Mouse (Mus musculus) neutrophil, adult 5-6 weeks (primary cell): ENCODE data around the gene Atad5. TPM values are rescaled to one million over a fixed set of nuclear protein-coding genes. Genes with fewer than 3 reads are reported as not detected.

Source experiments
- ATAC-seq: fragments of 151-379, 151-347 bp; 2 replicates; pipeline ENCODE4 v1.8.0; 2017; ENCODE audit warnings: mild to moderate bottlenecking, moderate TSS enrichment; ENCODE audit not compliant: insufficient number of reproducible peaks, poor library complexity, low FRiP score, severe bottlenecking; ENCODE audit errors: extremely low read depth
- total RNA-seq: library from RNA; stranded (forward); fragments of 200-1000 nt; gene quantifications from 2 replicates; pipeline ENCODE4 v1.2.3, GENCODE M21; 2017

The Atad5 gene
- total RNA-seq, 1 experiment from 2014 or later, result 4.3 TPM

GRCm38 (mm10) chr11:80080381-80080825, 8.8 kb upstream of the Atad5 start:
- no peak for ATAC-seq

GRCm38 (mm10) chr11:80080826-80081728, 8.1 kb upstream of the Atad5 start, which contains the start of gene Crlf3:
Gene Crlf3, minus strand, starts transcription at chr11:80080991.
- ATAC-seq, result peak; percentile 83

GRCm38 (mm10) chr11:80081786-80082319, 7.3 kb upstream of the Atad5 start:
- no peak for ATAC-seq

- peak; percentile 58 for ATAC-seq
These were observed 3.7 kb upstream of the Atad5 start for GRCm38 (mm10) chr11:80085356-80086055.

DNA sequence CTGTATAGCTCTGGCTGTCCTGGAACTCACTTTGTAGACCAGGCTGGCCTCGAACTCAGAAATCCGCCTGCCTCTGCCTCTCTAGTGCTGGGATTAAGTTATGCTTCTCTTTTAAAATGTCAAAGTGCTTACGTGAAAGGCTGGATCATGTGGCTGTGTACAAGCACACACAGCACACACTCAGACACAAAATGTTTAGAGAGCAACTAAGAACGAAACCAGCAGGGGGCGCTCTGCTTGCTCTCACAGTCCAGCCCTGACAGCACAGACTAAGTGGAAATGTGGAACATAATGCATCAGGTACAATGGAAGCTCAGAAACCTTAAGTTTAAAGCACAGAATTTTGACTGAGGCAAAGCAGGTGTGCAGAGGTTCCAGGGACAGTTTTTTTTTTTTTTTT, 2.4 kb upstream of the Atad5 start:
- ATAC-seq, result peak; percentile 85

DNA sequence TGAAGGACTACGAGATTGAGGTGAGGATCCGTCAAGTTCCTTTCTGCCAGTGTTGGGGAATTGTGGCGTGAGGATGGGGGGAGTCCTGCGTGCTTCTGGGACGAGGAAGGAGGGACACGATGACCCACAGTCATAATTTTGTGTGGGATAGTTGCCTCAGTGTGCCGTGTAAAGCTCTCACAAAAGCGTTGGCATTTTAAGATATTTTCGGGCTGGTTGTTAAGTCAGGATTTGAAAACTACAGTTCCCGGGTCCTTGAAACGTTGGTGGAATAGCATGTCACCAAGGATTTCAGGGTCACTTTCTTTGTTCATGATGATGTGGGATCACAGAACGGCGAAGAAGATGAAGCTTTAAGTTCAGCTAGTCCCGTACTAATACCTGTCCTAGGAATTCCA, 616 bp downstream of the Atad5 start:
- no peak for ATAC-seq

GRCm38 (mm10) chr11:80090555-80091164, 1.5 kb downstream of the Atad5 start:
- ATAC-seq, result no peak

DNA sequence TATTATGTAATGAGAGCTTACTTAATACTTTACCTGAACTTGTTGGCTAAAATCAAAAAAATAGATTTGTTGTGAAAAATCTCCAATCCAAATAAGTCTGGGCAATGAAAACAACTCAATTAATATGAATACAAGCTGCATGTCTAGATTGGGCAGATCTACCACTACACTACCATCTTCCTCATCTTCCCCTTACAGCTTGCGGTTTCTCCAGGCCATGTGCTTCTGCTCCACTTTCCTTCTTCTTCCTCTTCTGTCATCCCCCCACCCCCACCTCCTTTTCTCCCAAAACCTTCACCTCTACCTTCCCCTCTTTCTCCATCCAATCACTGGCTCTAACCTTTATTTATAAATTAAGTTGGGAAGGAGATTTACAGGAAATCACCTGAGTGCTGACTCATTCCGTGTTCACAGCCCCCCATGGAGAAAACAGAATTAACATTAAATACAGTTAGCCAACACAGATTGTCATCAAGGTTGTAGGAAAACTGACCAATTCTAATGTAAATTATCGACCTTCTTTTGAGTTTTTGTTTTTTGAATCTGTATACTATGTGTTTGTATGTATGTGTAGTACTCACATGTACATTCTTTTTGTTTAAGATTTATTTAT, 9.3 kb downstream of the Atad5 start:
- ATAC-seq, result no peak

DNA sequence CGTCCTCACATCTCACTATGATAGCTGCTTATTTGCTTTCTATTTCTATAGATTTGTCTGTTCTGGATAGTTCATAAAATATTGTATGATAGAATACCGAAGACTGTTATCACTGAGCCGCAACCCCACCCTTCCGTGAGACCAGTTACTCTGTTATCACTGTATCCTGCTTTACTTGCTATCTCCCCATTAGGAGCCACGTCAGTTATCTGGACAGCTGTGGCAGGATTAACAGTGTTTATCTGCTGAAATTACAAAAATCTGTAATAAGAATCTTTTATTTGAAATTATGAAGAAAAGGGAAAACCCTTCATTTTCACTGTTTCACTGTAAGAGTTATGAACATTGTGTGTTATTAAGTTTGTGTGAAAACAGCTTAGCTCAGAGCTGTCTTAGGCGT, 12.1 kb downstream of the Atad5 start:
- ATAC-seq, result no peak

DNA sequence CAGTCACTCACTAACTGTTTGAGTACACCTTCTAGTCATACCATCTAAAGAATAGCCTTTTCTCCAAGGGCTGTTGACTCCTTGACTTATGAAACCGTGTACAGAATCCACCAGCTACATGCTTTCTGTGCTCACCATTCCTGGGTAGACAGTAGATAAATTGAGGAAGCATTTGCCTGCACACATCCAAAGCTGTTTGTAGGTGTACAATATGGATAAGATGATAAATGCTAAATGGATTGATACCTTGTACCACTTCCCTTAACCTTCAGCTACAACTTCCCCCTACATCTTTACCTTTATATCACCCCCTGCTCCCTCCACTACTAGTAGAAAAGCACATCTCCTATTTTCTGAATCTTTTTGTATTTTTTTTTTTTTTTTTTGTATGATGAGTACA, 15.2 kb downstream of the Atad5 start:
- no peak for ATAC-seq

GRCm38 (mm10) chr11:80116411-80116810, 27.2 kb downstream of the Atad5 start:
- ATAC-seq, result no peak

DNA sequence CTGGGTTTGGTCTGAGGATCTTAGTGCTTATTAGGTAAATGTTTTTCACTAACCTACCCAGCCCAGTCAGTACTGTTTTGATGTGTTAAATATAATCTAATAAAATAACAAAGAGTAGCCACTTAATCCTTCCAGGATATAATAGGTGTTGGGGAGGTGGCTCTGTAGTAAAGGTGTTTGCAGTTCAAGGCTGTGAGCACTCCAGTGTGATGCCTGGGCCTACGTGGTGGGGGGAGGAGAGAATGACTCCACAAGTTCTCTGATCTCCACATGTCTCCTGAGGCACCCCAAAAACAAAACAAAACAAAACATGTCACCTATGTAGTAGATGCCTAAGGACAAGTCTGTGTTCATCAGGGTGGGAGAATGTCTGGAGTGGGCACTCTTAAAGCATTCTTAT, 42.9 kb downstream of the Atad5 start:
- no peak for ATAC-seq

- no peak for ATAC-seq
These were observed 45.5 kb downstream of the Atad5 start for GRCm38 (mm10) chr11:80134744-80135143.

- ATAC-seq, result no peak
These were observed 46.9 kb downstream of the Atad5 start for GRCm38 (mm10) chr11:80135954-80136683.

GRCm38 (mm10) chr11:80136786-80137185, 47.6 kb downstream of the Atad5 start:
- ATAC-seq, result no peak

GRCm38 (mm10) chr11:80137773-80138172, 48.6 kb downstream of the Atad5 start:
- no peak for ATAC-seq

DNA sequence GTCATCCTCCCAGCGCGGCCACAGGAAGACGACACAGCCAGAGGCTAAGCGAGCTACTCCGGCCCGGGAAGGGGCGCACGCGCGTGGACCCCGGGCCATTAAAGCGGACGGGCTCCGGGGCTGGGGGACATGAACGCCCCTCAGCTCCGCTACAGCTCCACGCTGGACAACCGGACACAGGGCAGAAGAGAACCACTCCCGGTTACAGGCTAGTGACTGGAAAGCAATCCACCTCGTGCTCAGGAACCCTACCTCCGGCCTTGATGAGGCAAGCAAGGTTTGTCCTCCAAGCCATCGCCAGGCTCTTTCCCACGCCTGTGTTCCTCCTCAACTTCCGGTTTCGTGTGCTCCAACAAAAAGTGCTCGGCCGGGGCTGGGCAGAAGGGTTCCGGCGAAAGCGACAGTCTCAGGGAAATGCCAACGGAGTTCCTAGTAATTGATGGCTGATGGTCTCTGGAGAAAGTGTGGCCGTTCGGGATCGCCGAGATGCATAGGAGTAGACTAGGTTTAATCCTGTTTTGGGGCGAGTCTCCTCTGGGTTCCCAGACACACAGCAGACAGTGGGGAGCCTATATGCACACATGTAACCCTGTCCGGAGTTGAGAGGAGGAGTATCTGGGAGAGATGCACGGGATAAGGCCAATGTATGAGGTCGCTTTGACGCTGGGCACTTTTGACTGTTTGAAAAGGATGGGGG, 52.8 kb downstream of the Atad5 start, which contains the start of gene Tefm:
TSS of gene Tefm (minus strand) at position 351 of the 697 bp plus-strand sequence.
- ATAC-seq, result peak; percentile 69

DNA sequence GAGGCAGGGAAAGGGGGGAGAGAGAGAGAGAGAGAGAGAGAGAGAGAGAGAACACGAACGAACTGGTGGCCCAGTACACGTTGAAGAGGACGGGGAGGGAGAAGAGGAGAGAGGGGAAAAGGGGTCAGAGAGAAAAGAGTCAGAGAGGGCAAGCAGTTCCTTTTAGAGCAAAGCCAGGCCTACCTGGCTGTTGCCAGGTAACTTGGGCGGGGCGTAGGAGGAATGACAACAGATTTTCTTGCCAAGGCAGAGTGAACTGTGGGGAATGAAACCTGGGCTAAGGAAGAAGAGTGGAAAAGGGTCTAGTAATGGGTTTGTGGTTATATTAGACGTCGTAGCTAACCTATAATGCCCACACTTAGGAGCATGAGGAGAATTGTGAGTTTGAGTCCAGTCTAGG, 53.7 kb downstream of the Atad5 start:
- ATAC-seq, result no peak
